Mouse (Mus musculus): ENCODE measurements at regions not wholly inside any gene's neighbourhood (a gene's known extent, or its start where the extent isn't known, plus 50 kb on each side); places are given as distances from the start of the nearest gene placed in this dataset.
"Not testable (repeated sequence)": the region's sequence is repeated elsewhere in the genome, so short reads cannot be mapped to it uniquely, and the experiment has no call there.

GRCm38 (mm10) chr2:94772801-94773200 is 334.9 kb upstream of the Api5 start:
- DNase-seq (ENCODE audit: low read depth, low spot score) = no peak

- DNase-seq (ENCODE audit: low read depth, low spot score) = no peak
Measured at GRCm38 (mm10) chr2:94772268-94772667, 334.3 kb upstream of the Api5 start.

- peak; percentile 44 for DNase-seq (ENCODE audit: low read depth, low spot score)
Measured at GRCm38 (mm10) chr2:94766524-94766923, 328.6 kb upstream of the Api5 start.

- DNase-seq (ENCODE audit: low read depth, low spot score) = peak; percentile 58
Measured at GRCm38 (mm10) chr2:94764852-94765435, 327.0 kb upstream of the Api5 start.

- peak; percentile 76 for DNase-seq (ENCODE audit: low read depth, low spot score)
Measured at GRCm38 (mm10) chr2:94764451-94764850, 326.5 kb upstream of the Api5 start.

GRCm38 (mm10) chr2:94748161-94748711 is 310.3 kb upstream of the Api5 start:
- no peak for DNase-seq (ENCODE audit: low read depth, low spot score)

GRCm38 (mm10) chr2:94729791-94730190 is 291.9 kb upstream of the Api5 start:
- DNase-seq (ENCODE audit: low read depth, low spot score) = no peak

GRCm38 (mm10) chr2:94699383-94699782 is 261.4 kb upstream of the Api5 start:
- no peak for DNase-seq (ENCODE audit: low read depth, low spot score)

- no peak for DNase-seq (ENCODE audit: low read depth, low spot score)
Measured at GRCm38 (mm10) chr2:94695212-94695611, 257.3 kb upstream of the Api5 start.

- DNase-seq (ENCODE audit: low read depth, low spot score) = no peak
Measured at GRCm38 (mm10) chr2:94690560-94690959, 252.6 kb upstream of the Api5 start.

- not testable (repeated sequence) for DNase-seq (ENCODE audit: low read depth, low spot score)
Measured at GRCm38 (mm10) chr2:94685619-94686018, 247.7 kb upstream of the Api5 start.

GRCm38 (mm10) chr2:94680096-94680765 is 242.3 kb upstream of the Api5 start:
- DNase-seq (ENCODE audit: low read depth, low spot score) = no peak

GRCm38 (mm10) chr2:94665850-94666249 is 227.9 kb upstream of the Api5 start:
- no peak for DNase-seq (ENCODE audit: low read depth, low spot score)

- no peak for DNase-seq (ENCODE audit: low read depth, low spot score)
Measured at GRCm38 (mm10) chr2:94658426-94658825, 220.5 kb upstream of the Api5 start.
